Mouse (Mus musculus): Measurements from ENCODE around the gene Epb41l5. TPM values are rescaled to one million over a fixed set of nuclear protein-coding genes. Genes with fewer than 3 reads are reported as not detected.

The Epb41l5 gene
- polyA plus RNA-seq, 1 experiment from 2014 or later, result 17.1 TPM

GRCm38 (mm10) chr1:119509474-119509873 lies 139.3 kb downstream of the Epb41l5 start:
- peaks cover 9% of the 10 kb centered on the region for H3K4me1 ChIP-seq
- no peaks in the 10 kb centered on the region for H3K36me3 ChIP-seq
- no peaks in the 10 kb centered on the region for H3K27me3 ChIP-seq (replicated peaks)
- H3K9me3 ChIP-seq (replicated peaks), result no peaks in the 10 kb centered on the region
- no peak overlapping the region for H3K27ac ChIP-seq (replicated peaks)
- no peak overlapping the region for H3K9ac ChIP-seq (replicated peaks)
- 88% methylated on average over 7 of the region's 7 CpGs for WGBS
- H3K4me2 ChIP-seq, result no peak overlapping the region
- H3K4me3 ChIP-seq (replicated peaks), result no peak overlapping the region
- no peak for ATAC-seq (ENCODE audit: low FRiP score)

GRCm38 (mm10) chr1:119508548-119508947 lies 140.3 kb downstream of the Epb41l5 start:
- Histone ChIP-seq H3K9me3 (replicated peaks) (no peaks in the 10 kb centered on the region), H3K36me3 (no peaks in the 10 kb centered on the region), H3K27me3 (replicated peaks) (no peaks in the 10 kb centered on the region), H3K4me2 (no peak overlapping the region), H3K4me3 (replicated peaks) (no peak overlapping the region), H3K27ac (replicated peaks) (peak overlapping the region; percentile 45; the same call in 1 of the 2 replicates), H3K4me1 (peaks cover 17% of the 10 kb centered on the region), H3K9ac (replicated peaks) (no peak overlapping the region)
- no peak for ATAC-seq (ENCODE audit: low FRiP score)
- 50% methylated on average over 4 of the region's 4 CpGs for WGBS

GRCm38 (mm10) chr1:119505951-119506350 lies 142.8 kb downstream of the Epb41l5 start:
- WGBS, result 94% methylated on average over 3 of the region's 3 CpGs
- H3K27me3 ChIP-seq (replicated peaks), result no peaks in the 10 kb centered on the region

GRCm38 (mm10) chr1:119504260-119505062 lies 144.3 kb downstream of the Epb41l5 start, which contains the start of gene Ralb:
Gene Ralb, minus strand, starts transcription at chr1:119504794.
- H3K4me1 ChIP-seq, result peaks cover 29% of the 10 kb centered on the region
- ATAC-seq (ENCODE audit: low FRiP score), result peak; percentile 97
- H3K4me3 ChIP-seq (replicated peaks), result peak within 1 kb of the TSS; percentile 81
- peak within 1 kb of the TSS; percentile 76 for H3K27ac ChIP-seq (replicated peaks)
- no peaks in the 10 kb centered on the region for H3K36me3 ChIP-seq
- H3K9ac ChIP-seq (replicated peaks), result peak within 1 kb of the TSS; percentile 79
- H3K4me2 ChIP-seq, result peak within 1 kb of the TSS; percentile 86
- no peaks in the 10 kb centered on the region for H3K9me3 ChIP-seq (replicated peaks)
- no peaks in the 10 kb centered on the region for H3K27me3 ChIP-seq (replicated peaks)
- whole genome bisulfite sequencing, result under 1% methylated on average over 57 of the region's 57 CpGs

More at GRCm38 (mm10) chr1:119505951-119506350, 142.8 kb downstream of the Epb41l5 start:
- Histone ChIP-seq H3K4me3 (replicated peaks) (no peak overlapping the region), H3K4me1 (peaks cover 29% of the 10 kb centered on the region), H3K36me3 (no peaks in the 10 kb centered on the region), H3K27ac (replicated peaks) (no peak overlapping the region), H3K9ac (replicated peaks) (no peak overlapping the region), H3K9me3 (replicated peaks) (no peaks in the 10 kb centered on the region), H3K4me2 (no peak overlapping the region)
- ATAC-seq (ENCODE audit: low FRiP score), result no peak

- H3K4me2 ChIP-seq, result peak overlapping the region; percentile 86
- H3K27ac ChIP-seq (replicated peaks), result peak overlapping the region; percentile 11; the same call in 1 of the 2 replicates
- peak overlapping the region; percentile 81 for H3K4me3 ChIP-seq (replicated peaks)
Measured at GRCm38 (mm10) chr1:119503808-119504207, 145.0 kb downstream of the Epb41l5 start.

GRCm38 (mm10) chr1:119503181-119503580 lies 145.6 kb downstream of the Epb41l5 start:
- ATAC-seq (ENCODE audit: low FRiP score), result no peak
- H3K27me3 ChIP-seq (replicated peaks), result no peaks in the 10 kb centered on the region
- peaks cover 29% of the 10 kb centered on the region for H3K4me1 ChIP-seq
- no peaks in the 10 kb centered on the region for H3K9me3 ChIP-seq (replicated peaks)
- H3K4me2 ChIP-seq, result peak overlapping the region; percentile 86
- H3K36me3 ChIP-seq, result no peaks in the 10 kb centered on the region
- no peak overlapping the region for H3K27ac ChIP-seq (replicated peaks)
- H3K9ac ChIP-seq (replicated peaks), result no peak overlapping the region
- 79% methylated on average over 3 of the region's 3 CpGs for WGBS
- H3K4me3 ChIP-seq (replicated peaks), result peak overlapping the region; percentile 81

More at GRCm38 (mm10) chr1:119503808-119504207, 145.0 kb downstream of the Epb41l5 start:
- Histone ChIP-seq H3K36me3 (no peaks in the 10 kb centered on the region), H3K27me3 (replicated peaks) (no peaks in the 10 kb centered on the region), H3K4me1 (peaks cover 29% of the 10 kb centered on the region), H3K9ac (replicated peaks) (peak overlapping the region; percentile 79), H3K9me3 (replicated peaks) (no peaks in the 10 kb centered on the region)
- 27% methylated on average over 5 of the region's 5 CpGs for WGBS
- ATAC-seq (ENCODE audit: low FRiP score), result no peak

GRCm38 (mm10) chr1:119502729-119503128 lies 146.1 kb downstream of the Epb41l5 start:
- no peak overlapping the region for H3K27ac ChIP-seq (replicated peaks)
- H3K4me3 ChIP-seq (replicated peaks), result 0 out of 2 replicates have a peak overlapping the region, but pooled peaks have one; percentile 81
- 87% methylated on average over 10 of the region's 11 CpGs for WGBS
- no peaks in the 10 kb centered on the region for H3K9me3 ChIP-seq (replicated peaks)
- ATAC-seq (ENCODE audit: low FRiP score), result no peak
- H3K27me3 ChIP-seq (replicated peaks), result no peaks in the 10 kb centered on the region
- no peak overlapping the region for H3K9ac ChIP-seq (replicated peaks)
- H3K4me2 ChIP-seq, result peak overlapping the region; percentile 86
- H3K4me1 ChIP-seq, result peaks cover 29% of the 10 kb centered on the region
- H3K36me3 ChIP-seq, result no peaks in the 10 kb centered on the region

GRCm38 (mm10) chr1:119501881-119502280 lies 146.9 kb downstream of the Epb41l5 start:
- no peak overlapping the region for H3K9ac ChIP-seq (replicated peaks)
- no peaks in the 10 kb centered on the region for H3K36me3 ChIP-seq
- H3K9me3 ChIP-seq (replicated peaks), result no peaks in the 10 kb centered on the region
- H3K27ac ChIP-seq (replicated peaks), result no peak overlapping the region
- H3K4me3 ChIP-seq (replicated peaks), result no peak overlapping the region
- ATAC-seq (ENCODE audit: low FRiP score), result no peak
- no peaks in the 10 kb centered on the region for H3K27me3 ChIP-seq (replicated peaks)
- no peak overlapping the region for H3K4me2 ChIP-seq
- H3K4me1 ChIP-seq, result peaks cover 32% of the 10 kb centered on the region
- 80% methylated on average over 8 of the region's 8 CpGs for WGBS

GRCm38 (mm10) chr1:119499456-119499855 lies 149.3 kb downstream of the Epb41l5 start:
- no peak overlapping the region for H3K27ac ChIP-seq (replicated peaks)
- H3K36me3 ChIP-seq, result no peaks in the 10 kb centered on the region
- peaks cover 30% of the 10 kb centered on the region for H3K4me1 ChIP-seq
- ATAC-seq (ENCODE audit: low FRiP score), result no peak
- no peak overlapping the region for H3K9ac ChIP-seq (replicated peaks)
- no peak overlapping the region for H3K4me2 ChIP-seq
- 94% methylated on average over 10 of the region's 10 CpGs for WGBS
- no peaks in the 10 kb centered on the region for H3K9me3 ChIP-seq (replicated peaks)
- H3K4me3 ChIP-seq (replicated peaks), result no peak overlapping the region
- H3K27me3 ChIP-seq (replicated peaks), result no peaks in the 10 kb centered on the region

GRCm38 (mm10) chr1:119498536-119499231 lies 150.1 kb downstream of the Epb41l5 start:
- Histone ChIP-seq H3K9me3 (replicated peaks) (no peaks in the 10 kb centered on the region), H3K27me3 (replicated peaks) (no peaks in the 10 kb centered on the region), H3K4me1 (peaks cover 24% of the 10 kb centered on the region), H3K36me3 (no peaks in the 10 kb centered on the region), H3K4me3 (replicated peaks) (no peak overlapping the region), H3K27ac (replicated peaks) (no peak overlapping the region), H3K4me2 (no peak overlapping the region), H3K9ac (replicated peaks) (no peak overlapping the region)
- no peak for ATAC-seq (ENCODE audit: low FRiP score)
- WGBS, result 89% methylated on average over 9 of the region's 9 CpGs

- ATAC-seq (ENCODE audit: low FRiP score), result no peak
- WGBS, result 75% methylated on average over 5 of the region's 5 CpGs
Measured at GRCm38 (mm10) chr1:119497346-119498004, 151.3 kb downstream of the Epb41l5 start.

More at GRCm38 (mm10) chr1:119497346-119498004, 151.3 kb downstream of the Epb41l5 start:
- H3K9ac ChIP-seq (replicated peaks), result no peak overlapping the region
- H3K4me3 ChIP-seq (replicated peaks), result no peak overlapping the region
- no peaks in the 10 kb centered on the region for H3K9me3 ChIP-seq (replicated peaks)
- H3K27ac ChIP-seq (replicated peaks), result no peak overlapping the region
- H3K27me3 ChIP-seq (replicated peaks), result no peaks in the 10 kb centered on the region
- no peak overlapping the region for H3K4me2 ChIP-seq
- H3K4me1 ChIP-seq, result peaks cover 12% of the 10 kb centered on the region
- no peaks in the 10 kb centered on the region for H3K36me3 ChIP-seq
